Mouse (Mus musculus) heart, postnatal 0 days (tissue): ENCODE measurements at regions not wholly inside any gene's neighbourhood (a gene's known extent, or its start where the extent isn't known, plus 50 kb on each side); places are given as distances from the start of the nearest gene placed in this dataset.
A peak's percentile ranks its signal among the peaks of the same experiment; 100 is the strongest.

Experiments
- ATAC-seq: fragments of 200-750 bp; cut with Nextera tagmentation; 2 replicates; pipeline ENCODE4 v1.8.0; 2017; ENCODE audit warnings: low read depth, moderate number of reproducible peaks, moderate library complexity; ENCODE audit not compliant: insufficient read depth
- DNase-seq: peaks from one replicate; pipeline ENCODE4 v3.0.0-alpha.2; 2016; ENCODE audit warnings: low spot score
- H3K27ac ChIP-seq: fragments of 300-500 bp; sonication (generic); 2 replicates; pipeline ENCODE4 v1.5.1; 2014; ENCODE audit warnings: low read depth, mild to moderate bottlenecking
- H3K27me3 ChIP-seq: fragments of 300-500 bp; sonication (generic); 2 replicates; pipeline ENCODE4 v1.6.1; 2014; ENCODE audit warnings: low read length, mixed read lengths; ENCODE audit not compliant: control insufficient read depth, insufficient read depth
- H3K36me3 ChIP-seq: fragments of 300-500 bp; sonication (generic); replicated peaks from 2 replicates; pipeline ENCODE4 v1.6.1; 2014; ENCODE audit warnings: low read length, mixed read lengths; ENCODE audit not compliant: control insufficient read depth, insufficient read depth
- H3K4me1 ChIP-seq: fragments of 300-500 bp; sonication (generic); 2 replicates; pipeline ENCODE4 v1.6.1; 2014; ENCODE audit warnings: antibody characterized with exemption; ENCODE audit not compliant: control insufficient read depth, insufficient read depth
- H3K4me2 ChIP-seq: fragments of 300-500 bp; sonication (generic); 2 replicates; pipeline ENCODE4 v1.6.1; 2014; ENCODE audit warnings: low read depth, mild to moderate bottlenecking, low read length, moderate library complexity
- H3K4me3 ChIP-seq: fragments of 300-500 bp; sonication (generic); 2 replicates; pipeline ENCODE4 v1.5.1; 2014; ENCODE audit warnings: low read depth, low read length
- H3K9ac ChIP-seq: fragments of 300-500 bp; sonication (generic); replicated peaks from 2 replicates; pipeline ENCODE4 v1.6.1; 2014; ENCODE audit warnings: low read depth, low read length, mixed read lengths
- H3K9me3 ChIP-seq: fragments of 300-500 bp; sonication (generic); replicated peaks from 2 replicates; pipeline ENCODE4 v1.6.1; 2016; ENCODE audit warnings: low read length; ENCODE audit not compliant: control insufficient read depth
- CTCF ChIP-seq: IDR thresholded peaks from 2 replicates; pipeline ENCODE4 v1.5.1; 2016; ENCODE audit warnings: antibody characterized with exemption, control low read depth, low read depth
- EP300 ChIP-seq: IDR thresholded peaks from 2 replicates; pipeline ENCODE4 v1.6.1; 2016; ENCODE audit warnings: antibody characterized with exemption, low read depth
- WGBS: fragments of 180-500 bp; shearing (Covaris S2); extraction: QIAGEN DNeasy Blood & Tissue Kit; methylation state at CpG from one replicate; pipeline ENCODE4 v1.1.7; 2014; 5-methylcytosine and 5-hydroxymethylcytosine counted together

- no peak overlapping the region for H3K4me2 ChIP-seq
- no peak overlapping the region for H3K27ac ChIP-seq
- no peak overlapping the region for H3K4me3 ChIP-seq
- no peaks in the 10 kb centered on the region for H3K36me3 ChIP-seq
- 65% methylated on average over 9 of the region's 9 CpGs for WGBS
- H3K27me3 ChIP-seq: no peaks in the 10 kb centered on the region
- no peaks in the 10 kb centered on the region for H3K9me3 ChIP-seq
- H3K9ac ChIP-seq: no peak overlapping the region
- DNase-seq (no peak), ATAC-seq (no peak)
- TF ChIP-seq EP300 (no peak), CTCF (no peak)
- H3K4me1 ChIP-seq: peaks cover 10% of the 10 kb centered on the region
Measured at GRCm38 (mm10) chr2:167840344-167840743, 91.5 kb upstream of the Ptpn1 start.

GRCm38 (mm10) chr2:167839324-167839981, 92.4 kb upstream of the Ptpn1 start:
- TF ChIP-seq CTCF: no peak
- TF ChIP-seq EP300: no peak
- DNase-seq (no peak), ATAC-seq (no peak)
- Histone ChIP-seq H3K4me3 (no peak overlapping the region), H3K4me2 (no peak overlapping the region), H3K4me1 (peaks cover 13% of the 10 kb centered on the region), H3K9ac (no peak overlapping the region), H3K27ac (no peak overlapping the region), H3K9me3 (no peaks in the 10 kb centered on the region), H3K36me3 (no peaks in the 10 kb centered on the region), H3K27me3 (no peaks in the 10 kb centered on the region)
- 60% methylated on average over 13 of the region's 13 CpGs for WGBS

- no peak for TF ChIP-seq EP300
- TF ChIP-seq CTCF: no peak
Measured at GRCm38 (mm10) chr2:167837596-167837995, 94.3 kb upstream of the Ptpn1 start.

GRCm38 (mm10) chr2:167836611-167837010, 95.2 kb upstream of the Ptpn1 start:
- 43% methylated on average over 7 of the region's 7 CpGs for WGBS
- Histone ChIP-seq H3K36me3 (no peaks in the 10 kb centered on the region), H3K4me3 (no peak overlapping the region), H3K4me2 (no peak overlapping the region), H3K9ac (no peak overlapping the region), H3K27ac (0 out of 2 replicates have a peak overlapping the region, but pooled peaks have one; percentile 22), H3K9me3 (no peaks in the 10 kb centered on the region), H3K27me3 (no peaks in the 10 kb centered on the region), H3K4me1 (peaks cover 20% of the 10 kb centered on the region)
- no peak for ATAC-seq
- TF ChIP-seq EP300 (no peak), CTCF (no peak)
- DNase-seq: no peak

More at GRCm38 (mm10) chr2:167837596-167837995, 94.3 kb upstream of the Ptpn1 start:
- ATAC-seq: no peak
- H3K9me3 ChIP-seq: no peaks in the 10 kb centered on the region
- no peak overlapping the region for H3K9ac ChIP-seq
- no peak overlapping the region for H3K27ac ChIP-seq
- H3K4me2 ChIP-seq: no peak overlapping the region
- DNase-seq: no peak
- no peak overlapping the region for H3K4me3 ChIP-seq
- no peaks in the 10 kb centered on the region for H3K36me3 ChIP-seq
- no peaks in the 10 kb centered on the region for H3K27me3 ChIP-seq
- peaks cover 20% of the 10 kb centered on the region for H3K4me1 ChIP-seq
- 44% methylated on average over 4 of the region's 4 CpGs for WGBS

- TF ChIP-seq CTCF (no peak), EP300 (peak; percentile 76)
- no peak overlapping the region for H3K4me3 ChIP-seq
- H3K4me2 ChIP-seq: no peak overlapping the region
- 0 out of 2 replicates have a peak overlapping the region, but pooled peaks have one; percentile 9 for H3K9ac ChIP-seq
- peak overlapping the region; percentile 84 for H3K27ac ChIP-seq
- ATAC-seq: peak; percentile 56
- no peaks in the 10 kb centered on the region for H3K27me3 ChIP-seq
- no peaks in the 10 kb centered on the region for H3K36me3 ChIP-seq
- WGBS: 22% methylated on average over 8 of the region's 8 CpGs
- DNase-seq: peak; percentile 77
- H3K4me1 ChIP-seq: peaks cover 20% of the 10 kb centered on the region
- no peaks in the 10 kb centered on the region for H3K9me3 ChIP-seq
Measured at GRCm38 (mm10) chr2:167834605-167835004, 97.3 kb upstream of the Ptpn1 start.

- DNase-seq (peak; percentile 94), ATAC-seq (peak; percentile 75)
- Histone ChIP-seq H3K9ac (peak overlapping the region; percentile 18; the same call in 1 of the 2 replicates), H3K27ac (peak overlapping the region; percentile 84), H3K36me3 (no peaks in the 10 kb centered on the region), H3K4me1 (peaks cover 23% of the 10 kb centered on the region), H3K4me3 (no peak overlapping the region), H3K27me3 (no peaks in the 10 kb centered on the region), H3K9me3 (no peaks in the 10 kb centered on the region), H3K4me2 (peak overlapping the region; percentile 28; the same call in 1 of the 2 replicates)
- WGBS: 5% methylated on average over 17 of the region's 20 CpGs
- TF ChIP-seq EP300 (peak; percentile 66), CTCF (peak; percentile 18; the same call in 1 of the 2 replicates)
Measured at GRCm38 (mm10) chr2:167833290-167833953, 98.4 kb upstream of the Ptpn1 start.
